Mouse (Mus musculus): ENCODE measurements around the gene Fermt3. TPM values are rescaled to one million over a fixed set of nuclear protein-coding genes. Genes with fewer than 3 reads are reported as not detected.
A peak's percentile ranks its signal among the peaks of the same experiment; 100 is the strongest.

The Fermt3 gene
- polyA plus RNA-seq, 1 experiment, result 41.6 TPM

- WGBS, result 2% methylated on average over 45 of the region's 55 CpGs
- Histone ChIP-seq H3K4me3 (replicated peaks; ENCODE audit: extremely low read depth, low read depth, low read length) (peak overlapping the region; percentile 82), H3K4me1 (ENCODE audit: control insufficient read depth, insufficient read depth, low read length) (peaks cover 13% of the 10 kb centered on the region)
- peak; percentile 61; the same call in 1 of the 2 replicates for TF ChIP-seq POLR2A (IDR thresholded peaks at IDR 0.05; ENCODE audit: borderline replicate concordance, extremely low read depth, low read depth, low read length)
- peak; percentile 9; the same call in 1 of the 2 replicates for TF ChIP-seq CTCF (IDR thresholded peaks at IDR 0.05; ENCODE audit: insufficient read depth, low read length)
- DNase-seq, result peak; percentile 79
These were observed 49.4 kb downstream of the Fermt3 start for GRCm38 (mm10) chr19:6969665-6970381.

- H3K4me3 ChIP-seq (replicated peaks; ENCODE audit: extremely low read depth, low read depth, low read length), result peak overlapping the region; percentile 82
- WGBS, result under 1% methylated on average over 20 of the region's 20 CpGs
- no peak for TF ChIP-seq CTCF (IDR thresholded peaks at IDR 0.05; ENCODE audit: insufficient read depth, low read length)
- no peak for TF ChIP-seq POLR2A (IDR thresholded peaks at IDR 0.05; ENCODE audit: borderline replicate concordance, extremely low read depth, low read depth, low read length)
- H3K4me1 ChIP-seq (ENCODE audit: control insufficient read depth, insufficient read depth, low read length), result peaks cover 13% of the 10 kb centered on the region
- DNase-seq, result no peak
These were observed 50.0 kb downstream of the Fermt3 start for GRCm38 (mm10) chr19:6969291-6969664.

- TF ChIP-seq POLR2A (IDR thresholded peaks at IDR 0.05; ENCODE audit: borderline replicate concordance, extremely low read depth, low read depth, low read length) (no peak), CTCF (IDR thresholded peaks at IDR 0.05; ENCODE audit: insufficient read depth, low read length) (no peak)
- peak; percentile 55 for DNase-seq
- peak overlapping the region; percentile 82 for H3K4me3 ChIP-seq (replicated peaks; ENCODE audit: extremely low read depth, low read depth, low read length)
- WGBS, result 7% methylated on average over 15 of the region's 15 CpGs
- H3K4me1 ChIP-seq (ENCODE audit: control insufficient read depth, insufficient read depth, low read length), result peaks cover 13% of the 10 kb centered on the region
These were observed 50.6 kb downstream of the Fermt3 start for GRCm38 (mm10) chr19:6968491-6969271.

- no peak for TF ChIP-seq POLR2A (IDR thresholded peaks at IDR 0.05; ENCODE audit: borderline replicate concordance, extremely low read depth, low read depth, low read length)
- no peak for DNase-seq
- WGBS, result 75% methylated on average over 10 of the region's 10 CpGs
- peaks cover 11% of the 10 kb centered on the region for H3K4me1 ChIP-seq (ENCODE audit: control insufficient read depth, insufficient read depth, low read length)
- no peak overlapping the region for H3K4me3 ChIP-seq (replicated peaks; ENCODE audit: extremely low read depth, low read depth, low read length)
These were observed 62.8 kb downstream of the Fermt3 start for GRCm38 (mm10) chr19:6956461-6956860.

- DNase-seq, result no peak
- TF ChIP-seq POLR2A (IDR thresholded peaks at IDR 0.05; ENCODE audit: borderline replicate concordance, extremely low read depth, low read depth, low read length) (no peak), CTCF (IDR thresholded peaks at IDR 0.05; ENCODE audit: insufficient read depth, low read length) (no peak)
- peaks cover 11% of the 10 kb centered on the region for H3K4me1 ChIP-seq (ENCODE audit: control insufficient read depth, insufficient read depth, low read length)
- 76% methylated on average over 7 of the region's 7 CpGs for WGBS
- no peak overlapping the region for H3K4me3 ChIP-seq (replicated peaks; ENCODE audit: extremely low read depth, low read depth, low read length)
These were observed 63.8 kb downstream of the Fermt3 start for GRCm38 (mm10) chr19:6955424-6955823.

- Histone ChIP-seq H3K4me1 (ENCODE audit: control insufficient read depth, insufficient read depth, low read length) (peaks cover 11% of the 10 kb centered on the region), H3K4me3 (replicated peaks; ENCODE audit: extremely low read depth, low read depth, low read length) (no peak overlapping the region)
- DNase-seq, result peak; percentile 78
- TF ChIP-seq POLR2A (IDR thresholded peaks at IDR 0.05; ENCODE audit: borderline replicate concordance, extremely low read depth, low read depth, low read length) (peak; percentile 36; the same call in 1 of the 2 replicates), CTCF (IDR thresholded peaks at IDR 0.05; ENCODE audit: insufficient read depth, low read length) (peak; percentile 28; the same call in 1 of the 2 replicates)
- 35% methylated on average over 9 of the region's 9 CpGs for WGBS
These were observed 65.2 kb downstream of the Fermt3 start for GRCm38 (mm10) chr19:6954046-6954445.

- TF ChIP-seq CTCF (IDR thresholded peaks at IDR 0.05; ENCODE audit: insufficient read depth, low read length) (no peak), POLR2A (IDR thresholded peaks at IDR 0.05; ENCODE audit: borderline replicate concordance, extremely low read depth, low read depth, low read length) (peak; percentile 85; the same call in 1 of the 2 replicates)
- Histone ChIP-seq H3K4me1 (ENCODE audit: control insufficient read depth, insufficient read depth, low read length) (peaks cover 11% of the 10 kb centered on the region), H3K4me3 (replicated peaks; ENCODE audit: extremely low read depth, low read depth, low read length) (peak overlapping the region; percentile 91)
- WGBS, result 4% methylated on average over 3 of the region's 3 CpGs
- DNase-seq, result peak; percentile 79
These were observed 66.6 kb downstream of the Fermt3 start for GRCm38 (mm10) chr19:6952712-6953037.

GRCm38 (mm10) chr19:6951994-6952711, 67.1 kb downstream of the Fermt3 start:
- WGBS, result 1% methylated on average over 31 of the region's 31 CpGs

GRCm38 (mm10) chr19:6951381-6951968, 67.8 kb downstream of the Fermt3 start:
- Histone ChIP-seq H3K4me3 (replicated peaks; ENCODE audit: extremely low read depth, low read depth, low read length) (peak overlapping the region; percentile 91), H3K4me1 (ENCODE audit: control insufficient read depth, insufficient read depth, low read length) (peaks cover 11% of the 10 kb centered on the region)
- peak; percentile 93 for DNase-seq
- peak; percentile 84 for TF ChIP-seq POLR2A (IDR thresholded peaks at IDR 0.05; ENCODE audit: borderline replicate concordance, extremely low read depth, low read depth, low read length)
- no peak for TF ChIP-seq CTCF (IDR thresholded peaks at IDR 0.05; ENCODE audit: insufficient read depth, low read length)
- WGBS, result under 1% methylated on average over 35 of the region's 35 CpGs

More at GRCm38 (mm10) chr19:6951994-6952711, 67.1 kb downstream of the Fermt3 start:
- peak; percentile 82 for DNase-seq
- TF ChIP-seq CTCF (IDR thresholded peaks at IDR 0.05; ENCODE audit: insufficient read depth, low read length) (no peak), POLR2A (IDR thresholded peaks at IDR 0.05; ENCODE audit: borderline replicate concordance, extremely low read depth, low read depth, low read length) (0 out of 2 replicates have a peak, but pooled peaks have one; percentile 4)
- peaks cover 11% of the 10 kb centered on the region for H3K4me1 ChIP-seq (ENCODE audit: control insufficient read depth, insufficient read depth, low read length)
- peak overlapping the region; percentile 91 for H3K4me3 ChIP-seq (replicated peaks; ENCODE audit: extremely low read depth, low read depth, low read length)
